Mouse (Mus musculus): ENCODE measurements around the gene Klhdc7a.

DNA sequence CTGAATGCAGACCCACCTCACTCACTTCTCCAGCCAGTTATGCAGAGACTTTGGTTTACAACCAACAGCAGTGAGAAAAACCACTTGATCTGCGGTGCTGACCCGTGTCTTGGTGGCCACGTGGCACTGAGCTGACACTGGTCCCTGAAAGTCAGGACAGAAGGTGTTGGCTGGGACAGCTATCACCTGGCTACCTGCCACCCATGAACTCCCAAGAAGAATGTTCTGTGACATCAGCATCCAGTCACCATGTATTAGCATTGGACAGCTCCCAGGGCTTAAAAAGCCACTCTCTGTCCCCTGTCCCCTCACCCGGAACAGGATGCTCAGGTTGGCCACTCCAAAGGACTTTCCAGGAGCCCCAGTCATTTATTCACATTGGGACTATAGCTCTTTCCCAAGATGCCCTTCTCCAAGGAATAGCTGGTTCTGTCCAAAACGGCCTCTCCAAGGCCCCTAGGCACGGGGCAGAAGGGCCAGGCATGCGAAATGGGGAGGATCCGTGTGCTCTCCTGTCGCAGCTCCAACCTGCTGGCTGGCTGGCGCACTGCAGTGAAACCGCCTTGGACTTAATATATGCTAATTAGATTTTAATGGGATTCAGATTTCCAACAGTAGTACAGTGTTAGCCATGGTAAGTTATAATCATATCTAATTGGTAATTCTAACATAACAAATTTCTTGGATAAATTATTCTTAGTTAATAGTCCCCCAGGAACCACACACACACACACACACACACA lies 43.1 kb upstream of the Klhdc7a start:
- TF ChIP-seq POLR2A (IDR thresholded peaks at IDR 0.05; ENCODE audit: borderline replicate concordance, extremely low read depth, insufficient read depth, insufficient read length, poor library complexity, severe bottlenecking) (no peak), CTCF (IDR thresholded peaks at IDR 0.05; ENCODE audit: borderline replicate concordance, extremely low read depth, insufficient read depth, insufficient read length) (peak; percentile 62)
